Mouse (Mus musculus): ENCODE measurements around the gene Aadacl2.

DNA sequence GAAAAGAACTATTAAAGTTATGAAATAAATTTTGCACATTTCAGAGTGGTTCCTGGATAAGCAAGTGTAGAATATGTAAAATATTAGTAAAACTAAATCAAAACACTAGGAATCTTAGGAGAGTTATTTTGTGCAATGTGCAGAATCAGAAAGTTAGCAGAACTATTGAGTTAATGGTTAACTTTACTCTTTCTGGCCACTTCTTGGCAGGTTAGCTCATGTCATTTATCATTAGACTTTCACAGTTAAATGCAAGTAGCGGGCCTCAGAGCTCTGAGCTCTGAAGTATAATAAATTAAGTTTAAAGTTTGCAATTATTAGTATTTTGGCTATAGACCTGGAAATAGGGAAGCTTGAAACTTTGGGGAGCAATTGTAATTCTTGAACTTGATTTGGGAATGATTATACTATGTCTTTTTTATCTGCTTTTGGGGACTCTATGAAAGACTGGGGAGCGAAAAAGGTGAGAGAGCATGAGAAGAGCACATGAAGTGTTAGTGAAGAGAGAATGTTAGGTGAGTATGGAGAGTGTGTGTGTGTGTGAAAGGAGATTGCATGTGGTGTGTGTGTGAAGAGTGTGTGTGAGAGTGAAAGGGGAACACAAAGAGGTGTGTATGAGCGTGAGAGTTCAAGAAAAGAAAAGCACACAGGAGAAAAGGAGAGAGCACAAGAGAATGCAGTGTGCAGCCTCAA, 39.8 kb downstream of the Aadacl2 start:
- TF ChIP-seq CTCF (IDR thresholded peaks at IDR 0.05; ENCODE audit: extremely low read depth, insufficient read length, insufficient replicate concordance, low read depth, low read length) (no peak), POLR2A (IDR thresholded peaks at IDR 0.05; ENCODE audit: low read depth, low read length) (no peak)
